In the genomic region with DNA sequence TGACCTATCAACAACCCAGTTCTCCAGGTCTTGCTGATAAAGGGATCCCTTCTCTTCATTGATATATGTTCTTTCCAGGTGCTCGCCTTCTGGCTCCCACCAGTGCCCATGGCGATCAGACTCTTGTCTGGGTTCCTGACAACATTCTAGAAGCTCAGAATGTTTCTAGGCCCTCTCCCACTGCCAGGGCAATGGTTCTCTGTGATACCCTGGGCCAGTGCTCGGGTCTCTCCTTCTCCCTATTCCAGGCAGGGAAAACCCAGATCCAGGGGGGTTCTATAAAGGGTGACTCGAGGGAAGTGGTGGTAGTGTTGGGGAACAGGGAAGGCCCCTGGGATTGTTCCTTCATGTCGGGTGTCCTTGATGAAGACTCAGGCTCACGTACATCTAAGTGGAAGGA, we compare ENCODE assay signal across 11 mouse cellular contexts. TPM values are rescaled to one million over a fixed set of nuclear protein-coding genes. Genes with fewer than 3 reads are reported as not detected.
DNase-seq lines count a peak whose midpoint lies in the region; ATAC-seq and TF ChIP-seq lines count a peak whose summit lies in the region.
"Had no signal": no experiment of that assay in that cellular context is flagged by ENCODE, and none has a peak within 500 bp of the region (broad histone marks: within the 10 kb centered on the region; RNA-seq: fewer than 3 reads in every experiment).

A gene (minus strand): TSS at position 101 of the 400 bp plus-strand sequence.

- H3K4me3 ChIP-seq in heart, embryonic 13.5 days: peak within 1 kb of the TSS; percentile 44; the same call in 1 of the 2 replicates
- no peak within 1 kb of the TSS for H3K4me3 ChIP-seq in heart, adult 2 months
- no peak within 1 kb of the TSS for H3K4me3 ChIP-seq in neural tube, embryonic 12.5 days
- H3K4me3 ChIP-seq in intestine, postnatal 0 days (ENCODE audit: low read depth, low read length): no peak within 1 kb of the TSS
- H3K4me3 ChIP-seq in stomach, embryonic 16.5 days (replicated peaks; ENCODE audit: low read length): peak within 1 kb of the TSS; percentile 35

- peak within 1 kb of the TSS; percentile 71 for H3K4me2 ChIP-seq in heart, embryonic 13.5 days
- peak within 1 kb of the TSS; percentile 61 for H3K4me2 ChIP-seq in neural tube, embryonic 12.5 days (replicated peaks)
- H3K4me2 ChIP-seq in intestine, postnatal 0 days (replicated peaks; ENCODE audit: low read depth): 0 out of 2 replicates have a peak within 1 kb of the TSS, but pooled peaks have one; percentile 47
- H3K4me2 ChIP-seq in stomach, embryonic 16.5 days (ENCODE audit: low read depth, low read length): peak within 1 kb of the TSS; percentile 58

- H3K27me3 ChIP-seq in heart, embryonic 13.5 days (replicated peaks): peaks cover 36% of the 10 kb centered on the region
- H3K27me3 ChIP-seq in heart, adult 2 months (ENCODE audit: control insufficient read depth, insufficient read depth, low read length): no peaks in the 10 kb centered on the region
- H3K27me3 ChIP-seq in neural tube, embryonic 12.5 days (replicated peaks): peaks cover 30% of the 10 kb centered on the region
- peaks cover 5% of the 10 kb centered on the region; the same call in 1 of the 2 replicates for H3K27me3 ChIP-seq in intestine, postnatal 0 days (replicated peaks; ENCODE audit: control insufficient read depth, insufficient read depth, low read length)
- 0 out of 2 replicates have a peak, but pooled peaks cover 4% of the 10 kb centered on the region for H3K27me3 ChIP-seq in stomach, embryonic 16.5 days (ENCODE audit: control insufficient read depth, insufficient read depth, low read length)

- WGBS in heart, embryonic 13.5 days: 78% methylated on average over 6 of the region's 6 CpGs
- WGBS in heart, adult 2 months: 95% methylated on average over 6 of the region's 6 CpGs
- 77% methylated on average over 6 of the region's 6 CpGs for WGBS in neural tube, embryonic 12.5 days
- WGBS in intestine, postnatal 0 days: 92% methylated on average over 6 of the region's 6 CpGs
- 89% methylated on average over 6 of the region's 6 CpGs for WGBS in stomach, embryonic 16.5 days

- ATAC-seq in heart, embryonic 13.5 days (ENCODE audit: extremely low read depth, insufficient number of reproducible peaks, low FRiP score, low TSS enrichment): no peak
- ATAC-seq in neural tube, embryonic 12.5 days (ENCODE audit: low FRiP score, low read depth): no peak
- ATAC-seq in intestine, postnatal 0 days: no peak
- ATAC-seq in stomach, embryonic 16.5 days (ENCODE audit: insufficient read depth, low FRiP score): no peak

- intact Hi-C loops in heart, adult 2 months (cut with DNase I): no loop called here

- no peak within 1 kb of the TSS for H3K9ac ChIP-seq in heart, embryonic 13.5 days
- H3K9ac ChIP-seq in heart, adult 2 months (ENCODE audit: low read depth, low read length): no peak within 1 kb of the TSS
- H3K9ac ChIP-seq in neural tube, embryonic 12.5 days: no peak within 1 kb of the TSS
- no peak within 1 kb of the TSS for H3K9ac ChIP-seq in intestine, postnatal 0 days (ENCODE audit: low read depth, low read length)
- peak within 1 kb of the TSS; percentile 49; the same call in 1 of the 2 replicates for H3K9ac ChIP-seq in stomach, embryonic 16.5 days (ENCODE audit: low read length)

- TF ChIP-seq CTCF in heart, adult 2 months (IDR thresholded peaks at IDR 0.05): no peak
- TF ChIP-seq CTCF in intestine, postnatal 0 days (IDR thresholded peaks at IDR 0.05; ENCODE audit: low read depth): no peak

- no peak for TF ChIP-seq POLR2A in heart, adult 2 months (IDR thresholded peaks at IDR 0.05; ENCODE audit: insufficient read depth, low read depth, low read length)

- no peaks in the 10 kb centered on the region for H3K36me3 ChIP-seq in heart, embryonic 13.5 days
- no peaks in the 10 kb centered on the region for H3K36me3 ChIP-seq in heart, adult 2 months (ENCODE audit: control insufficient read depth, insufficient read depth, low read length)
- H3K36me3 ChIP-seq in neural tube, embryonic 12.5 days: no peaks in the 10 kb centered on the region
- no peaks in the 10 kb centered on the region for H3K36me3 ChIP-seq in intestine, postnatal 0 days (ENCODE audit: control insufficient read depth, insufficient read depth)
- H3K36me3 ChIP-seq in stomach, embryonic 16.5 days (ENCODE audit: control insufficient read depth, insufficient read depth, low read length): no peaks in the 10 kb centered on the region

- TF ChIP-seq EP300 in heart, adult 2 months (IDR thresholded peaks at IDR 0.05; ENCODE audit: insufficient read depth, low read depth, low read length): no peak

- H3K4me1 ChIP-seq in heart, embryonic 13.5 days: 0 out of 2 replicates have a peak, but pooled peaks cover 7% of the 10 kb centered on the region
- peaks cover 2% of the 10 kb centered on the region for H3K4me1 ChIP-seq in heart, adult 2 months (ENCODE audit: control insufficient read depth, insufficient read depth, low read length)
- H3K4me1 ChIP-seq in neural tube, embryonic 12.5 days: no peaks in the 10 kb centered on the region
- no peaks in the 10 kb centered on the region for H3K4me1 ChIP-seq in intestine, postnatal 0 days (replicated peaks; ENCODE audit: control insufficient read depth, insufficient read depth, low read length)
- peaks cover 5% of the 10 kb centered on the region; the same call in 1 of the 2 replicates for H3K4me1 ChIP-seq in stomach, embryonic 16.5 days (ENCODE audit: control insufficient read depth, insufficient read depth, low read length)

- no peak for DNase-seq in heart, adult 2 months
- no peak for DNase-seq in neural tube, embryonic 10.5 days (ENCODE audit: extremely low spot score, low spot score)
- no peak for DNase-seq in layer of hippocampus, postnatal 36 days
- no peak for DNase-seq in frontal cortex, postnatal 25 days (ENCODE audit: low spot score in 2 of 2)
- DNase-seq: kidney, adult 2 months had no signal

- no peaks in the 10 kb centered on the region for H3K79me2 ChIP-seq in heart, adult 2 months (replicated peaks; ENCODE audit: control insufficient read depth, insufficient read depth, low read length)

- no peak within 1 kb of the TSS for H3K27ac ChIP-seq in heart, embryonic 13.5 days (replicated peaks)
- no peak within 1 kb of the TSS for H3K27ac ChIP-seq in heart, adult 2 months
- no peak within 1 kb of the TSS for H3K27ac ChIP-seq in neural tube, embryonic 12.5 days
- no peak within 1 kb of the TSS for H3K27ac ChIP-seq in intestine, postnatal 0 days (ENCODE audit: low read depth, low read length)
- H3K27ac ChIP-seq in stomach, embryonic 16.5 days (ENCODE audit: low read length): no peak within 1 kb of the TSS

- H3K9me3 ChIP-seq in heart, embryonic 13.5 days: no peaks in the 10 kb centered on the region
- no peaks in the 10 kb centered on the region for H3K9me3 ChIP-seq in neural tube, embryonic 12.5 days
- no peaks in the 10 kb centered on the region for H3K9me3 ChIP-seq in intestine, postnatal 0 days (ENCODE audit: control insufficient read depth)
- no peaks in the 10 kb centered on the region for H3K9me3 ChIP-seq in stomach, embryonic 16.5 days (replicated peaks; ENCODE audit: control insufficient read depth, low read length)

RNA-seq across cellular contexts. Expression of the gene that starts here (rescaled TPM):
- not detected in 2 replicates for polyA plus RNA-seq in heart, embryonic 13.5 days (2015; fragmentation: Nextera tagmentation; extraction: Ambion mirVana)
- total RNA-seq in heart, adult 2 months (2021): not detected
- polyA plus RNA-seq in heart, adult 2 months (2012; rRNA removed): not detected in 2 replicates
- not detected in 2 replicates for polyA plus RNA-seq in neural tube, embryonic 12.5 days (2016; fragmentation: Nextera tagmentation; extraction: Ambion mirVana)
- polyA plus RNA-seq in intestine, postnatal 0 days (2015; fragmentation: Nextera tagmentation; extraction: Ambion mirVana): not detected in 2 replicates
- polyA plus RNA-seq in stomach, embryonic 16.5 days (2015; fragmentation: Nextera tagmentation; extraction: Ambion mirVana): not detected in 2 replicates
- not detected for total RNA-seq in layer of hippocampus, postnatal 36 days (2021)
- total RNA-seq: left cerebral cortex, postnatal 25 days had no signal
- polyA plus RNA-seq: frontal cortex, adult 2 months; kidney, adult 2 months had no signal

Comparison
In these comparisons a context has a peak if more than half of its experiments do, and no peak if none do; other contexts are left out.
1. H3K4me3 ChIP-seq: peak in heart, embryonic 13.5 days (single experiment) and stomach, embryonic 16.5 days (single experiment); none in heart, adult 2 months (single experiment), neural tube, embryonic 12.5 days (single experiment) and intestine, postnatal 0 days (single experiment).
2. Peak in every context shown above with its lines, with median percentiles within 50 percentile points of each other: H3K4me2 ChIP-seq.